Mouse (Mus musculus) ovary, postnatal 14 days (tissue): ENCODE measurements around the gene Slc34a3.
"Not testable (repeated sequence)": the region's sequence is repeated elsewhere in the genome, so short reads cannot be mapped to it uniquely, and the experiment has no call there.

Source experiments
- DNase-seq: peaks from one replicate; pipeline ENCODE4 v3.0.0; 2022; ENCODE audit warnings: low spot score

Slc34a3 gene

GRCm38 (mm10) chr2:25234050-25234449 lies at the start of gene Slc34a3:
Gene Slc34a3 (minus strand): TSS chr2:25234364.
- DNase-seq, result no peak

- DNase-seq, result peak; percentile 75
Observed at GRCm38 (mm10) chr2:25278928-25279882, 45.0 kb upstream of the Slc34a3 start.

GRCm38 (mm10) chr2:25273010-25273409 lies 38.8 kb upstream of the Slc34a3 start:
- no peak for DNase-seq

DNA sequence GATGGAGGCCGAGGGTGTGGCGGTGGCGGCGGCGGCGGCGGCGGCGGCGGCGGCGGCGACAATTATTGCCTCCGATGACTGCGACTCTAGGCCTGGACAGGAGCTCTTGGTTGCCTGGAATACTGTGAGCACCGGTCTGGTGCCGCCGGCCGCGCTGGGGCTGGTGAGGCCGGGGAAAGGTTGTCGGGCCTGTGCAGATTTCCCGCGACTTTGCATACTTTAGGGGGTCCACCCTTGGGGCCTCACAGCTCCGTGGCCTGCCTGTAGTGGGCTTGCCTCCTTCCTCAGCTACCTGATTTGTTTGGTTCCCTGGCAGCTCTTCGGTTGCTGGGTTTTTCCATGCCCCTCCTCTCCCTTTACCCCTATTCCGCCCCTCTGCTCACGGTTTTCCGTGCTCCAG lies 38.4 kb upstream of the Slc34a3 start:
- no peak for DNase-seq

GRCm38 (mm10) chr2:25271827-25272511 lies 37.8 kb upstream of the Slc34a3 start, which contains the start of the genes Ssna1 and Anapc2:
Gene Ssna1 (minus strand): TSS chr2:25272438.
Gene Anapc2 (plus strand): TSS chr2:25272478.
- peak; percentile 99 for DNase-seq

DNA sequence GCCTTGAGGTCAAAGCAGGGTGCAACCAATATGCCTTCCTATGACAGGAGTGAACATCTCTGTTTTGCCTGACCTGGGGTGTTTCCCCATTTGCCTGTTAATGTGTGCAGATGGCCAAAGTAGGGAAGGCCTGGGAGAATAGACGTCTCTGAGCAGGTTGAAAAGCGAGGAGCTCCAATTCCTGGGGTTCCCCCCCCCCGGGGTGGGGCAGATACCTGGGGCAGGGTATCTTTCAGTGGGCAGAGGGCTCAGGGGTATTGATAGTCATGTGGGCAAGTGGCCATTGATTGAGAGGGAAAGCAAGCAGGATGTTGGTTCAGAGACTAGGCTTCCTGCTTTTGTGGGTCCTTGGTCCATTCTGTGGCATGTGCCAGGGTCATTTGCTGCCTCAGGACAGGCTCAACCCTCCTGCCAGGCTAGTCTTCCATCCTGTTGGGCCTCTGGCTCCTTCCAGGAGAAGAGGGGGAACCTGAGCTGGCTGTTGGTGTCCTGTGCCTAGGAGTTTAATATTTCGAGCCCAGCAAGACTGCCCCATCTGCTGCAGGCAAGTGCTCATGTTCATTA lies 33.7 kb upstream of the Slc34a3 start:
- DNase-seq, result no peak

GRCm38 (mm10) chr2:25267241-25267640 lies 33.1 kb upstream of the Slc34a3 start:
- DNase-seq, result no peak

DNA sequence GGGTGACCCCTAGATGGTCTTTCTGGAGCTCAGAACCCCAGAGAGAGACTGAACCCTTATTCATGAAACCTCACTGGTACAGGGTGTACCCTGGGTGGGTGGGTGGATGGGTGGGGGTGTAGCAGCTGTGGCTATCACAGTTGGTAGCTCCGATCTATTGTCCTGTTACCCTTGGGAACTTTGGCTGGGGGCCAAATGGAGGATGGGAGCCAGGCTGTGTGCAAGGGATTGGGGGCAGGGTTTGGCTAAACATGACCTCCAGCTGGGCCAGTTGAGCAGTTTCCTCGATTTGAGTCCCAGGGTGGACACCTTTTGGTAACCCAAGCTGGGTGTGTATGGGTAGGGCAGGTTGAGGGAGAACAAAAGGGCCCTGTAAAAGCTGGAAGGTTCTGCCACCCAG lies 32.6 kb upstream of the Slc34a3 start:
- DNase-seq, result no peak

- DNase-seq, result no peak
Observed at GRCm38 (mm10) chr2:25265897-25266656, 31.9 kb upstream of the Slc34a3 start.

DNA sequence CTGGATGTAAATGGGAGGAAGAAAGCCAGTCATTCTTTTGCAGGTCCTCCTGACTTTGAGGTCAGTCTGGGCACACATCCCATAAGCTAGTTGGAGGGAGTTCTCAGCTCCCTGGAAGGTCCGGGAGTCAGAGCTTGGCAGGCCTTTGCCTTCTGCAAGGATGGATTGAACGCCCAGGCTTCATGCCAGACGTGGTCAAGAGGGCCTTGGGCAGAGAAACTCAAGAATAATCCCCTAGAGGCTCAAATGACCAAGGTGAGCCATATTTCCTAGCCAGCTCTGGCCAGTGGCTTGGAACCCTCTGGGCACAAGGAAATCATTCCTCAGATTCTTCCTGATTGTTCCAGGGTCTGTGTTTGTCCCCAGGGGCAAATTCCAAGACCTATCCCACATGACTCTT lies 30.7 kb upstream of the Slc34a3 start:
- DNase-seq, result no peak

- DNase-seq, result no peak
Observed at GRCm38 (mm10) chr2:25264286-25264660, 30.1 kb upstream of the Slc34a3 start.

DNA sequence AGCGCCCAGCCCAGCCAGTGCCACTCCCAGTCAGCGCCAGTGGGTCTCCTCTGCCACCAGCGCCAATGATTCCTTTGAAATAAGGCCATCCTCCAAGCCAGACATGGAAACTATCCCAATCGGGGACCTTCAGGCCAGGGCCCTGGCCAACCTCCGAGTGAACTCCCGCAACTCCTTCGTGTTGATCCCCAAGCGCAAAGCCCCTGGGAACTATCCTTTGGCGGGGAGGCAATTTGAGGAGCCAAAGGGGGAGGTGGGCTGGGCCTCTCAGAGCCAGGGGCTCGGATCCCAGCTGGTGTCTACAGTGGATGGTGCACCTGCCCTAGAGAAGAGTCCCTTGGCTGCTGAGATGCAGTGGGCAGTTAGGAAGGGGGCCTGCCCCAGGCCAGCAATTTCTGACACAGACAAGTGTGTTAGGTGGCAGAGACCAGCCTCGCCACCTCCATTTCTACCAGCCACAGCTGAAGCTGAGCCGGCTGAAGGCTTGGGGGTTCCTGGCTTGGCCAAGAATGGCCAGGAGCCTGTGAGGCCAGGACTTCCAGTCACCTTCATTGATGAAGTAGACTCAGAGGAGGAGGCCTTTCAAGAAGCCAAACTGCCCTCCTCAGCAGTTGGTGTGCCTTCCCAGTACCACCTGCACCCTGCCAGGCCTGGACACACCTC lies 29.6 kb upstream of the Slc34a3 start:
- DNase-seq, result no peak

GRCm38 (mm10) chr2:25262795-25263622 lies 28.8 kb upstream of the Slc34a3 start:
- DNase-seq, result no peak

DNA sequence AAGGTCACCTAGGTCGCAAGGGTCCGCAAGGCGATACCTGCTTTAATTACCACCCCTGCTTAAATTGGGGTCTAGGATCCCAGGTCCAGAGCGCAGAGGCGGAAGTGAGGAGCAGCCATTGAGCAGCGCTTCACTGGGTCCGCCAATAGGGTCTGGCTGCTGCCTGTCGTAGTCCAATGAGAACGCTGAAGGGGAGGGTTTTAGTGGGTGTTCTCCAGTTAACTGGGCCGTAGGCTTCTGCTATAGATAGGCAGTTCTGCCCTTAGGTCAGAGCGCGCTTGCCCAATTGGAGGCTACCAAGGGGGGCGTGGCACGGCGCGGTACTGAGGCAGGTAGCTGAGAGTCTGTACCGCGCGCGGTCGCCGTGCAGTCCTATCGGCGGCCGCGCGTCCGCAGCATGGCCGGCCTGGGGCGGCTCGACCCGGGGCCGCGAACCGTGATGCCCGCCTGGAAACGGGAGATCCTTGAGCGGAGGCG lies 28.2 kb upstream of the Slc34a3 start, which contains the start of gene Tprn:
Gene Tprn (plus strand): TSS at position 328 of the 477 bp plus-strand sequence.
- peak; percentile 80 for DNase-seq

GRCm38 (mm10) chr2:25261870-25262269 lies 27.7 kb upstream of the Slc34a3 start:
- DNase-seq, result no peak

DNA sequence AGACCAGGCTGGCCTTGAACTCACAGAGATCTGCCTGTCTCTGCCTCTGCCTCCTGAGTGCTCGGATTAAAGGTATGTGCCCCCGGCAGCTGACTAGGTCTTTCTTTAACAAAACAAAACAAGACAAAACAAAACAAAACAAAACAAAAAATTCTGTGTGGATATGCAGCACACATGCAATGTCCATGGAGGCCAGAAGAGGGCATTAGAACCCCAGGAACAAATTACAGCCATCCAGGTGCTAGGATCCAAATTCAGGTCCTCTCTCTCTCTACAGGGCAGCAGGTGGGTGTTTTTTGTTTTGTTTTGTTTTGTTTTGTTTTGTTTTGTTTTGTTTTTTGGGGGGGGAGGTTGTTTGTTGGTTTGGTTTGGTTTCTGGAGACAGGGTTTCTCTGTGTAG lies 24.7 kb upstream of the Slc34a3 start:
- DNase-seq, result no peak

DNA sequence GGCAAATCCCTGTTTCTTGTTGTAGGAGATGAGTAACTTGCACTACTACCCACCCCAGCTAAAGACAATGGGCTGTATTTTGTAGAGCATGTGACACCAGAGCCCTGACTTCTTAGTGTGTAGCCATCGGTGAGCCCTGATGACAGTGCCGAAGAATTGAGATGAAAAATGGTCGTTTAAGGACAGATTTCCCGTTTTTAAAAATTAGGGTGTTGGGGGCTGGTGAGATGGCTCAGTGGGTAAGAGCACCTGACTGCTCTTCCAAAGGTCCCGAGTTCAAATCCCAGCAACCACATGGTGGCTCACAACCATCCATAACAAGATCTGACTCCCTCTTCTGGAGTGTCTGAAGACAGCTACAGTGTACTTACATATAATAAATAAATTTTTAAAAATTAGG lies 23.1 kb upstream of the Slc34a3 start:
- not testable (repeated sequence) for DNase-seq

DNA sequence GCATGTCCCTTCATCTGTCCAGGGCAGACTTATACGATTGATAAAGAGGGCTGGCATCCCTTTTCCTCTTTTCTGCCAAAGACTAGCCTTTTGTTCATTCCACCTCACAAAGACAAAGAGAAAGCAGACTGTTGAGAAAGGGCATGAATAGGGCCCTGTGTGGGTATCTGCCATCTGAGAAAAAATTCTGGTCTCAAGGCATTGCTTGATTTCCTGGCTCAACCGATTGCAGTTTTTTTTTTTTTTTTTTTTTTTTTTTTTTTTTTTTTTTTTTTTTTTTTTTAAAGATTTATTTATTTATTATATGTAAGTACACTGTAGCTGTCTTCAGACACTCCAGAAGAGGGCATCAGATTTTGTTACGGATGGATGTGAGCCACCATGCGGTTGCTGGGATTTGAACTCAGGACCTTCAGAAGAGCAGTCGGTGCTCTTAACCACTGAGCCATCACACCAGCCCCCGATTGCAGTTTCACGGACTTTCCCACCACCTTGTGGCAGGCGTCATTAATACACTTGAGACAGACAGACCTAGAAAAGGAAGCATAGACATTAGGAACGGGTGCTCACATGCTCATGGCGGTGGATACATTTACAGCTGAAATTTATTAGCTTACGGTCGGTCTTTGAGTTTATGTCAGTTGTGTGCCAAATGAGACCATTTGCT lies 22.4 kb upstream of the Slc34a3 start:
- DNase-seq, result not testable (repeated sequence)

DNA sequence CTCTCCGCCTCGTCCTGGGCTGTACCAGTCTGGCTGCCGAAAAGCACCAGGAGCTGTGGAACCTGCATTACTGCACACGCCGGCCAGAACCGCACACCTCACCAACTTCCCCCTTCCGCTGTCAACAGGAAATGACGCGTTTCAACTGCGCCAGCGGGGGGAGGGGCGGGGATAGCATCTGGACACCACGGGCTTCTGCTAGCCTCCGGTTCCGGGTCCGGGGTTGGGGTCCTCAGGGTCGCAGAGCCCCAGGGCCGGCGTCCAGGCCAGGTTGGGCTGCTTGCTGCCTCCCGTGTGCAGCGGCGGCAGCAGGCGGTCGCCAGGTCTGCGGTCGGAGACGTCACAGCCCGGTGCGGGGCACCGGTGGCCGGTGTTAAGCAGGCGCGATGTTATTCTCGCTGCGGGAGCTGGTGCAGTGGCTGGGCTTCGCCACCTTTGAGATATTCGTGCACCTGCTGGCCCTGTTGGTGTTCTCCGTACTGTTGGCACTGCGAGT lies 21.2 kb upstream of the Slc34a3 start, which contains the start of gene Tmem203:
Gene Tmem203 (plus strand): TSS at position 156 of the 496 bp plus-strand sequence.
- DNase-seq, result peak; percentile 76
